Mouse (Mus musculus) olfactory bulb, adult 2 months (tissue): ENCODE data around the gene Gse1. TPM values are rescaled to one million over a fixed set of nuclear protein-coding genes. Genes with fewer than 3 reads are reported as not detected.

Experiments used
- H3K27ac ChIP-seq: fragments of 200-500 bp; 2 replicates; pipeline ENCODE4 v1.5.1; 2012; ENCODE audit warnings: low read depth, low read length; ENCODE audit not compliant: insufficient read depth
- H3K4me1 ChIP-seq: fragments of 200-500 bp; 2 replicates; pipeline ENCODE4 v1.6.1; 2012; ENCODE audit warnings: low read length; ENCODE audit not compliant: control insufficient read depth, insufficient read depth
- H3K4me3 ChIP-seq: fragments of 200-500 bp; 2 replicates; pipeline ENCODE4 v1.5.1; 2012; ENCODE audit warnings: mild to moderate bottlenecking, low read depth, low read length, moderate library complexity; ENCODE audit not compliant: insufficient read depth
- CTCF ChIP-seq: fragments of 200-500 bp; IDR thresholded peaks from 2 replicates; pipeline ENCODE4 v1.5.1; 2012; ENCODE audit warnings: low read depth, mild to moderate bottlenecking, low read length, moderate library complexity; ENCODE audit not compliant: insufficient read depth
- POLR2A ChIP-seq: fragments of 200-500 bp; IDR thresholded peaks from 2 replicates; pipeline ENCODE4 v1.6.1; 2012; ENCODE audit warnings: mild to moderate bottlenecking, low read depth, low read length, moderate library complexity; ENCODE audit not compliant: insufficient read depth
- WGBS: fragments of 180-500 bp; shearing (Covaris S2); methylation state at CpG from one replicate; pipeline ENCODE4 v1.1.7; 2018; 5-methylcytosine and 5-hydroxymethylcytosine counted together
- polyA plus RNA-seq: library from polyadenylated mRNA; stranded (reverse); fragments of >200 nt; gene quantifications from 2 replicates; pipeline ENCODE4 v1.2.4, GENCODE M21; 2012; ENCODE audit warnings: low replicate concordance; ENCODE audit not compliant: missing spikeins, insufficient read depth, insufficient read length

Gse1 gene
- polyA plus RNA-seq, 1 experiment, result 42.5 TPM

- 66% methylated on average over 9 of the region's 9 CpGs for WGBS
- peak overlapping the region; percentile 93 for H3K27ac ChIP-seq
- TF ChIP-seq POLR2A (no peak), CTCF (no peak)
- H3K4me3 ChIP-seq, result no peak overlapping the region
- peaks cover 81% of the 10 kb centered on the region for H3K4me1 ChIP-seq
Observed at GRCm38 (mm10) chr8:120285878-120286277, 57.6 kb downstream of the Gse1 start.

- 47% methylated on average over 21 of the region's 21 CpGs for WGBS
- peak overlapping the region; percentile 4 for H3K27ac ChIP-seq
- TF ChIP-seq POLR2A (no peak), CTCF (peak; percentile 99)
- peaks cover 88% of the 10 kb centered on the region for H3K4me1 ChIP-seq
- H3K4me3 ChIP-seq, result no peak overlapping the region
Observed at GRCm38 (mm10) chr8:120288122-120288908, 60.1 kb downstream of the Gse1 start.

- 82% methylated on average over 7 of the region's 7 CpGs for WGBS
- no peak overlapping the region for H3K27ac ChIP-seq
Observed at GRCm38 (mm10) chr8:120289191-120289590, 60.9 kb downstream of the Gse1 start.

GRCm38 (mm10) chr8:120289698-120290181 lies 61.5 kb downstream of the Gse1 start:
- TF ChIP-seq CTCF, result no peak
- no peak for TF ChIP-seq POLR2A
- peaks cover 88% of the 10 kb centered on the region for H3K4me1 ChIP-seq
- WGBS, result 41% methylated on average over 10 of the region's 10 CpGs
- no peak overlapping the region for H3K4me3 ChIP-seq
- no peak overlapping the region for H3K27ac ChIP-seq

More at GRCm38 (mm10) chr8:120289191-120289590, 60.9 kb downstream of the Gse1 start:
- Histone ChIP-seq H3K4me3 (no peak overlapping the region), H3K4me1 (peaks cover 88% of the 10 kb centered on the region)
- TF ChIP-seq CTCF (no peak), POLR2A (no peak)

GRCm38 (mm10) chr8:120290614-120291013 lies 62.4 kb downstream of the Gse1 start:
- no peak overlapping the region for H3K27ac ChIP-seq
- 65% methylated on average over 15 of the region's 15 CpGs for WGBS

GRCm38 (mm10) chr8:120291650-120292049 lies 63.4 kb downstream of the Gse1 start:
- Histone ChIP-seq H3K4me1 (peaks cover 86% of the 10 kb centered on the region), H3K27ac (peak overlapping the region; percentile 49), H3K4me3 (no peak overlapping the region)
- 84% methylated on average over 9 of the region's 9 CpGs for WGBS
- TF ChIP-seq CTCF (no peak), POLR2A (no peak)

More at GRCm38 (mm10) chr8:120290614-120291013, 62.4 kb downstream of the Gse1 start:
- TF ChIP-seq POLR2A (no peak), CTCF (no peak)
- Histone ChIP-seq H3K4me1 (peaks cover 88% of the 10 kb centered on the region), H3K4me3 (no peak overlapping the region)

- H3K4me1 ChIP-seq, result peaks cover 88% of the 10 kb centered on the region
- WGBS, result 31% methylated on average over 8 of the region's 8 CpGs
- peak overlapping the region; percentile 84 for H3K27ac ChIP-seq
- H3K4me3 ChIP-seq, result no peak overlapping the region
- TF ChIP-seq CTCF (no peak), POLR2A (0 out of 2 replicates have a peak, but pooled peaks have one; percentile 9)
Observed at GRCm38 (mm10) chr8:120292316-120293107, 64.3 kb downstream of the Gse1 start.

- Histone ChIP-seq H3K4me1 (peaks cover 82% of the 10 kb centered on the region), H3K27ac (peak overlapping the region; percentile 84), H3K4me3 (no peak overlapping the region)
- 66% methylated on average over 18 of the region's 18 CpGs for WGBS
- TF ChIP-seq POLR2A, result no peak; the same call in 1 of the 2 replicates
- TF ChIP-seq CTCF, result no peak
Observed at GRCm38 (mm10) chr8:120293421-120294357, 65.4 kb downstream of the Gse1 start.
